Mouse (Mus musculus) gastrocnemius, adult 2 months (tissue): Measurements from ENCODE around the gene A430078G23Rik. TPM values are rescaled to one million over a fixed set of nuclear protein-coding genes. Genes with fewer than 3 reads are reported as not detected.
A peak's percentile ranks its signal among the peaks of the same experiment; 100 is the strongest.

Experiments
- DNase-seq: peaks from one replicate; pipeline ENCODE4 v3.0.0; 2022
- H3K27ac ChIP-seq: fragments of 200-600 bp; 2 replicates; pipeline ENCODE4 v1.8.1; 2022; ENCODE audit warnings: mild to moderate bottlenecking
- H3K4me3 ChIP-seq: fragments of 200-600 bp; 2 replicates; pipeline ENCODE4 v1.8.1; 2022; ENCODE audit warnings: mild to moderate bottlenecking, moderate library complexity
- CTCF ChIP-seq: fragments of 200-600 bp; IDR thresholded peaks from 2 replicates; pipeline ENCODE4 v1.8.1; 2022; ENCODE audit warnings: antibody characterized with exemption, mild to moderate bottlenecking, moderate library complexity
- intact Hi-C: fragments of 180-260 bp; cut with DNase I; formaldehyde crosslinking; loops from one replicate; pipeline ENCODE4 v1.15.1; 2025
- total RNA-seq, 2 experiments: library from RNA; stranded (reverse); gene quantifications; 2 replicates each; pipeline ENCODE4 v1.2.3; 2021

The A430078G23Rik gene
- total RNA-seq, 2 experiments from 2014 or later: not detected

DNA sequence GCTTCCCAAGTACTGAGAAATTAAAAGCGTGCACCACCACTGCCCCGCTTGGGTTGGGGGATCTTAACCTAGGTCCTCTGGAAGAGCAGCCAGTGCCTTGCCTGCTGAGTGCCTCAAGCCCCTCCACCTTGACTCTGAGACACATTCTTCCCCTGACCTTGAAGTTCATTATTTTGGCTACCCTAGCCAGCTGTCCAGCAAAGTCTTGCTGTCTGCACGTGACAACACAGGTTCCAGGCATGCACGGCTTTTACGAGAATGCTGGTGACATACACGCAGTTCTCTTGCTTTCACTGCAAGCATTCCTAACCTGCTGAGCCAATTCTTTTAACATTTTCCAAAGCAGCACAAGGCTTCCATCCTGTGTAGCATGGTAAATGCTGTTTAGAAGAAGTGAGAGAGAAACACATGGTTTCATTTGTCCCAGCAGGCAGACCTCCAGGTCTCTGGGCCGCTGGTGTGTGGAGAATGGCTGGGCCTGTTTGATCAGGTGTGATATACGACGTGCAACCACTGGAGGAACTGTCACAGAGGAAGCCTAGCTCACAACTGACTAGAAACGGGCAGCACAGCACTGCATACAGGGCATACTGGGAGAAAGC, 67.0 kb downstream of the A430078G23Rik start:
- intact Hi-C loops: no loop called here
- no peak for TF ChIP-seq CTCF
- no peak for DNase-seq
- H3K4me3 ChIP-seq: no peak overlapping the region
- peak overlapping the region; percentile 8; the same call in 1 of the 2 replicates for H3K27ac ChIP-seq

DNA sequence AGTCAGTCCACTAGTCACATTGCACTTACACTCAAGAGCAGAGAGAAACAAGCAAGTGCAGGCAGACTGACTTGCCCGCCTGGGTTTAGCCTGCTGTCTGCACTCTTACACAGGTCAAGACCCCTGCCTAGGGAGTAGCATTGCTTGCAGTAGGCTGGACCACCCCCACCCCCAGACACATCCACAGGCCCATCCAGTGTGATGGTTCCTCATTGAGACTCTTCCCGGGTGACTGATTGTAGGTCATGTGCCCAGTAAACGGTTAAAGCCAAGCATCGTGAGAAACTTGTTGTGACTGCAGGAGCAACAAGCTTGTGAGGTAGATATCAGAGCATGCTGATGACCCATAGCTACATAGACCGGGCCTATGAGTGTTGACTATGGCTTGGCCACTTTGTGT, 68.3 kb downstream of the A430078G23Rik start:
- no peak for DNase-seq
- intact Hi-C loops: no loop called here
- Histone ChIP-seq H3K27ac (no peak overlapping the region), H3K4me3 (no peak overlapping the region)
- no peak for TF ChIP-seq CTCF

DNA sequence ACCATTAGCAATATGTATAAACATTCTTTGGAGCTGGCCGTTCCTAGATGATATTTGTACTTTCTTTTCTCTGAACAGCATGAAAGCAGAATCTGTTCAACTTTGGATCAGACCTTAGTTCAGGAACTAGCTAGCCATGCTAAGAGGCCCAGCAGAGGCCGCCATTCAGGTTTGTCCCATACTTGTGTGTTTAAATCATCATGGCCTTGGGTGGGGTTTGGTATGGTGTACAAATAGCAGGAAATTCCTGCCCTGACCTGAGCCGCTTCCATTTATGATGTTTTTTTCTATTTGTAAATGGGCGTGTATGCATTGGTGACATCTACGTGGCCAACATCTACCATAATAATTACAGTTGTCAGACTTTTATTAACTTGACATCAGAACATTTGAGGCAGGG, 72.0 kb downstream of the A430078G23Rik start:
- TF ChIP-seq CTCF: peak; percentile 9; the same call in 1 of the 2 replicates
- intact Hi-C loops: no loop called here
- H3K27ac ChIP-seq: peak overlapping the region; percentile 62
- no peak for DNase-seq
- no peak overlapping the region for H3K4me3 ChIP-seq

DNA sequence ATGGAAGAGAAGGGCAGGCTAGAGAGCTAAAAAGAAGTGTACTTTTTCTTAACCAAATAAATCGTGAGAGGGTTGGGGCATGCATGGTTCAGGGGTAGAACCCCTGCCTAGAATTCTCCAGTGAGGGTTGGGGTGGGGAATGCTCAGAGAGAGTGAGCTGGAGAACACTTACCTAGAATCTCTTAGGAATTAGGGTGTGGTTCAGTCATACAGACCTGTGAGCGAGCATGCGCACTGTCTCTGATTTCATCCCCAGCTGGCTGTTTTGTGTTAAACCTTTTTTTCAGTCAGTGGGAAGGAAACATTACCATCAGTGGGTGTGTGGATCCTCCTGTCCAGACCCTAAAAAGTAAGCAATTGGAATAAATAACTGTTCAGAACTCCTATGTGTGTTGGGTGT, 73.0 kb downstream of the A430078G23Rik start:
- intact Hi-C loops: no loop called here
- Histone ChIP-seq H3K27ac (peak overlapping the region; percentile 56), H3K4me3 (no peak overlapping the region)
- DNase-seq: no peak
- TF ChIP-seq CTCF: no peak

DNA sequence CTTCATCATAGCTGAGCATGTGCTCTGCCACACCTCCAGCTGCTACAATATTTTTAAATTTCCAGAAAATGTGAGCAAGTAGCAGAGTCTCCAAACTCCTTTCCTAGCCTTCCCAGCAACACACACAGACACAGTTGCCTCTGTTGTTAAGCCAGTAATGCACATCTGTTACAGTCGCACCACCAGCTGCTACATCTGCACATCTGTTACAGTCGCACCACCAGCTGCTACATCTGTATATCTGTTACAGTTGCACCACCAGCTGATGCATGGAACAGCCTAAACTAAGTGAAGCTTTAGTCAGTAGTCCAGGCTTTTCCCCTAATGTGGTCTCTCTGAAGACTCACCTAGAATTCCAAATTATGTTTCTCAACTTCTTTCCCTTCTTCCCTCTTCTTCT, 75.2 kb downstream of the A430078G23Rik start:
- intact Hi-C loops: no loop called here
- DNase-seq: no peak
- Histone ChIP-seq H3K27ac (no peak overlapping the region), H3K4me3 (no peak overlapping the region)
- no peak for TF ChIP-seq CTCF

DNA sequence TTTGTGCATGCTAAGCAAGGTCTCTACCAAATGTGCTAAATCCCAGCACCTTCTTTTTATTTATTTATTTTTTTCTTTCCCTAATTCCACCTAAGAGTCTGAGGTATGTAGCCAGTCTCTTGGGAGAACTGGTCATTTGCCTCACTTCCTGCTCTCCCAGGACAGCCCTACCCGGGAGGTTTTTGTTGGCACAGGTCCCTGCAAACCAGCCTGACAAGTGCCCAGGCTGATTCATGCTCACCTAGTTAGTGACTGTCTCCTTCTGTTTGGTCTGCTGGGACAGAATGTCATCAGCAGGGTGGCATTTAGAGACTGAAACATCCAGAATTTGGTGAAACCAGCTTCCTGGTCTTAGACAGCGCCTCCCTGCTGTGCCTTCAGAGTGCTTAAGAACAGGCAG, 76.8 kb downstream of the A430078G23Rik start:
- Histone ChIP-seq H3K27ac (peak overlapping the region; percentile 12), H3K4me3 (no peak overlapping the region)
- DNase-seq: no peak
- intact Hi-C loops: no loop called here
- TF ChIP-seq CTCF: no peak

DNA sequence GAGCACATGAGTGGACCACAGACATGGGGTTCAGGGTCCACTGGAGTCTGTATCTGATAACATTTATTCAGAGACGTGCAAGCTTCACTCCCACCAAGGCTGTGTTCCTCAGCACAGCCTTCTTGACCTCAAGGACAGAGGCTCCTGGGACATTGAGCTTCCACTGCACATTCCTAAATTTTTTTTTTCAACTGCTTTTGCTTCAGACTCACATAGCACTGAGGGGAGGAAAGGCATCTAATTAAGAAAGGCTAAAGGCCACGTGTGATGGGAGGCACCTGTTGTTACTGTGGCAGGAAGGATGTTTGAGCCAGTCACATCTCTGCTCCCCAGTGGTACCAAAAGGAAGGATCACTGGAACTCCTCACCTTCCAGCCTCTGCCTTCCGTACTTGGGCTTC, 77.9 kb downstream of the A430078G23Rik start:
- no peak overlapping the region for H3K4me3 ChIP-seq
- DNase-seq: no peak
- H3K27ac ChIP-seq: no peak overlapping the region
- TF ChIP-seq CTCF: no peak
- intact Hi-C loops: no loop called here

DNA sequence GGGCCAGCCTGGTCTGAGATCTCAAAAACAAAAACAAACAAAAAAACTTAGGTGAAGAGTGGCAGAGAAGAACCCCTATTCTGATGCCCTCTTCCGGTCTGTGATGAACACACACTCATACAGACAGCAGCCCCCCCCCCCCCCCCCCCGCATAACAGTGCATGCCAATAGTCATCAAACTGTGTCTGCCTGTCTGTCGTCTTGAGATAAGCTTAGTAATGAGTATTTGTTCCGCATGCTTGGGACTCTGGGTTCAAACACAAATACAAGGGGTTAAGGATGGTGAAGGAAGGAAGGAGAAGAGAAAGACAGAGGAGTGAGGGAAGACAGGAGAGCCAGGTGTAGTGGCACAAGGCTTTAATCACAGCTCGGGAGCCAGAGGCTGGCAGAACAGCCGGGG, 83.3 kb downstream of the A430078G23Rik start:
- intact Hi-C loops: no loop called here
- no peak overlapping the region for H3K27ac ChIP-seq
- no peak for TF ChIP-seq CTCF
- DNase-seq: no peak
- no peak overlapping the region for H3K4me3 ChIP-seq

DNA sequence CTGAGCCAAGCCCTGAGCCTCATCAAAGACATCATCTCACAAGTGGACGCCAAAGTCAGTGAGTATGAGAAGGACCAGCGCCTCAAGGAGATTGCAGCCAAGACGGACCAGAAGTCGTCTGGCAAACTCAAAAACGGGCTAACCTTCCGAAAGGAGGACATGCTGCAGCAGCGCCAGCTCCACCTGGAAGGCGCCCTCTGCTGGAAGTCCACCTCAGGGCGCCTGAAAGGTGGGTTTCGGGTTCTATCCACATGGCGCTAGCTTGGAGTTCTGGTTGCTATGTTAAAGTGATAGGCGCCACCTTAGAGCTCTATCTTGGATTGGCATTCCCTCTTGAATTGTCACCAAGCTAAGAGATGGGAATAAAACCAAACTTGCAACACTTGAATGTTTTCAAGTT, 86.3 kb downstream of the A430078G23Rik start:
- intact Hi-C loops: no loop called here
- no peak overlapping the region for H3K27ac ChIP-seq
- peak; percentile 58 for TF ChIP-seq CTCF
- no peak overlapping the region for H3K4me3 ChIP-seq
- no peak for DNase-seq

Other genes starting within 250 kb of the A430078G23Rik start
- gene Insr, start 73.8 kb upstream of the A430078G23Rik start, total RNA-seq: 10 to 100 TPM; 54.4 to 63.5 TPM
- 10 to 100 TPM in 1 of 2 experiments, 1 to 10 TPM in 1; 6.9 to 11.8 TPM for gene Arhgef18, start 39.6 kb downstream of the A430078G23Rik start, total RNA-seq
- gene Pex11g, start 114.3 kb downstream of the A430078G23Rik start, total RNA-seq: 1 to 10 TPM; 2.3 to 2.6 TPM
- not detected for gene Tex45, start 117.4 kb downstream of the A430078G23Rik start, total RNA-seq
- gene Zfp358, start 139.7 kb downstream of the A430078G23Rik start, total RNA-seq: 10 to 100 TPM; 30.8 to 39.3 TPM
- 10 to 100 TPM; 23.5 to 24.9 TPM for gene Mcoln1, start 147.0 kb downstream of the A430078G23Rik start, total RNA-seq
- gene Pnpla6, start 162.0 kb downstream of the A430078G23Rik start, total RNA-seq: 1 to 10 TPM; 8.7 to 9.3 TPM
- not detected for gene C330021F23Rik, start 214.6 kb downstream of the A430078G23Rik start, total RNA-seq
- under 1 TPM; 0.22 to 0.33 TPM for gene Camsap3, start 233.9 kb downstream of the A430078G23Rik start, total RNA-seq